Mouse (Mus musculus) erythroblast, embryonic 14.5 days (primary cell): ENCODE data around the gene Icmt. TPM values are rescaled to one million over a fixed set of nuclear protein-coding genes. Genes with fewer than 3 reads are reported as not detected.

Experiments used
- H3K27me3 ChIP-seq: 2 replicates; pipeline ENCODE4 v1.6.1; 2012; ENCODE audit warnings: inconsistent platforms; ENCODE audit not compliant: control insufficient read depth
- H3K36me3 ChIP-seq: 2 replicates; pipeline ENCODE4 v1.6.1; 2012; ENCODE audit warnings: mild to moderate bottlenecking, inconsistent platforms; ENCODE audit not compliant: control insufficient read depth
- H3K4me1 ChIP-seq: 2 replicates; pipeline ENCODE4 v1.6.1; 2012; ENCODE audit warnings: inconsistent platforms; ENCODE audit not compliant: control insufficient read depth
- H3K4me3 ChIP-seq: replicated peaks from 2 replicates; pipeline ENCODE3; 2012; ENCODE audit warnings: moderate library complexity, mild to moderate bottlenecking, inconsistent platforms
- H3K9me3 ChIP-seq: 2 replicates; pipeline ENCODE4 v1.6.1; 2012; ENCODE audit warnings: low read length, inconsistent platforms, mixed read lengths; ENCODE audit not compliant: control insufficient read depth
- GATA1 ChIP-seq: IDR thresholded peaks from 2 replicates; pipeline ENCODE4 v1.6.1; 2012; ENCODE audit warnings: low read length, inconsistent platforms, mixed read lengths
- TAL1 ChIP-seq: IDR thresholded peaks from 3 replicates; pipeline ENCODE4 v1.6.1; 2012; ENCODE audit warnings: low read length, inconsistent platforms, mixed read lengths
- polyA plus RNA-seq: library from polyadenylated mRNA; stranded (reverse); fragments of >175 nt; gene quantifications from 2 replicates; pipeline ENCODE4 v1.2.3, GENCODE M21; 2012

The Icmt gene
- polyA plus RNA-seq, 1 experiment = 1.6 TPM

DNA sequence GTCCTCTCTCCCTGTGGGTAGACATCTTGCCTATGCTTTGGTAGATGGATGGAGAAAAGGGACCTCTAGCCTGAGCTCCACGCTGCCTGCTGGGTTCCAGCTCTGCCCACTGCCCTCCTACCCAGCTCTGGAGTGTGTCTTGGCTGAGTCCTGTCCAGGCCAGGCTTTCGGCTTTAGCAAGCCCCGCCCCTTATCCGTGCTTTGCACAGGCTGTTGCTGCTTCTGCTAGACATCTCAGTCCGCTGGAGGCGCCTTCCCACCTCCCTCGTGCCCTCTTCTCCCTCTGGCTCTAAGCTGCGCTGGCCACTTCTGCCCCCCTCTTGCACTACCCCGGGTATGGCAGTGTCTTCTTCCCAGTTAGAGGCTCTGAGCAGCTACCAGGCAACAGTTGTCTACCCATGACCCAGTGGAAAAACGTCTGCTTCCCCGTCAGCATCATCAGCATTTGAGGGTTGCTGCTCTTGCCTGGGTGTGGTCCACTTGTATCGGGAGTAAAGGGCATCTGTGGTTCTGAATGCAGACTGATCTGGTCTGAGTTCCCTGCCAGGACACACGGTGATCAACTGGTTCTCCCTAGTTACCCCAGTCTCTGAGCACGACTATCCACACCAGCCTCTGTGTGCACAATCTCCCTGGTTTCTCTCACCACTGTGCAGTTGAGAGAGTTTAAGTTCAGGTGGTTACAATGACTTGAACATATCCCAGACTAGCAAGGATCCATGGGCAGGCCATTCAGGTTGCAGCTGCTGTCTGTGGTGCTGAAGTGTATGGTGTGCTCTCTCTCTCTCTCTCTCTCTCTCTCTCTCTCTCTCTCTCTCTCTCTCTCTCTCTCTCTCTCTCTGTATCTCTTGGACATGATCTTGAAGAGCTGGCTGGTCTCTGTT lies 54.6 kb downstream of the Icmt start:
- Histone ChIP-seq H3K9me3 (no peaks in the 10 kb centered on the region), H3K4me3 (no peak overlapping the region), H3K4me1 (no peaks in the 10 kb centered on the region), H3K36me3 (no peaks in the 10 kb centered on the region), H3K27me3 (peaks cover 29% of the 10 kb centered on the region)
- TF ChIP-seq TAL1 (no peak), GATA1 (no peak)

GRCm38 (mm10) chr4:152353886-152354637 lies 57.0 kb downstream of the Icmt start:
- H3K9me3 ChIP-seq = no peaks in the 10 kb centered on the region
- H3K4me3 ChIP-seq = no peak overlapping the region
- H3K4me1 ChIP-seq = no peaks in the 10 kb centered on the region
- TF ChIP-seq TAL1 = no peak
- TF ChIP-seq GATA1 = no peak
- H3K27me3 ChIP-seq = peaks cover 21% of the 10 kb centered on the region
- H3K36me3 ChIP-seq = no peaks in the 10 kb centered on the region

GRCm38 (mm10) chr4:152355672-152356071 lies 58.6 kb downstream of the Icmt start:
- Histone ChIP-seq H3K36me3 (no peaks in the 10 kb centered on the region), H3K9me3 (no peaks in the 10 kb centered on the region), H3K27me3 (peaks cover 13% of the 10 kb centered on the region), H3K4me3 (no peak overlapping the region), H3K4me1 (peaks cover 3% of the 10 kb centered on the region)
- TF ChIP-seq TAL1 = no peak
- no peak for TF ChIP-seq GATA1

Other genes with a start within 250 kb of the Icmt start
- gene Plekhg5, start 224.7 kb upstream of the Icmt start, polyA plus RNA-seq = 9.9 and 10.0 TPM in 2 replicates
- gene Tnfrsf25, start 181.3 kb upstream of the Icmt start, polyA plus RNA-seq = 0.37 and 0.81 TPM in 2 replicates
- 0.08 and 0.11 TPM in 2 replicates for gene Espn, start 144.9 kb upstream of the Icmt start, polyA plus RNA-seq
- gene Hes2, start 138.4 kb upstream of the Icmt start, polyA plus RNA-seq = not detected in 2 replicates
- 0.40 and 0.51 TPM in 2 replicates for gene Acot7, start 119.1 kb upstream of the Icmt start, polyA plus RNA-seq
- not detected in 2 replicates for gene Gpr153, start 23.0 kb upstream of the Icmt start, polyA plus RNA-seq
- gene Hes3, start 5.6 kb upstream of the Icmt start, polyA plus RNA-seq = not detected in 2 replicates
- gene Rnf207, start 21.8 kb downstream of the Icmt start, polyA plus RNA-seq = 0.01 TPM in 1 of 2 replicates, not detected in the other
- 13.4 and 13.6 TPM in 2 replicates for gene Rpl22, start 28.5 kb downstream of the Icmt start, polyA plus RNA-seq
- under 0.01 and 0.02 TPM in 2 replicates for gene Chd5, start 41.4 kb downstream of the Icmt start, polyA plus RNA-seq
- 0.02 and 0.04 TPM in 2 replicates for gene Nphp4, start 179.5 kb downstream of the Icmt start, polyA plus RNA-seq
- 0.19 and 0.58 TPM in 2 replicates for gene Kcnab2, start 180.6 kb downstream of the Icmt start, polyA plus RNA-seq